Mouse (Mus musculus) intestine, embryonic 14.5 days (tissue): ENCODE measurements around the gene Mtmr2. TPM values are rescaled to one million over a fixed set of nuclear protein-coding genes. Genes with fewer than 3 reads are reported as not detected.

Source experiments
- ATAC-seq: fragments of 200-750 bp; cut with Nextera tagmentation; replicated peaks from 2 replicates; pipeline ENCODE4 v1.8.0; 2017; ENCODE audit warnings: low read depth, moderate number of reproducible peaks, moderate TSS enrichment, moderate library complexity; ENCODE audit not compliant: low FRiP score, low TSS enrichment
- DNase-seq: peaks from one replicate; pipeline ENCODE4 v3.0.0-alpha.2; 2018; ENCODE audit warnings: low spot score
- H3K27ac ChIP-seq: fragments of 300-500 bp; sonication (generic); 2 replicates; pipeline ENCODE4 v1.5.1; 2014; ENCODE audit warnings: low read depth, mild to moderate bottlenecking, control low read depth
- H3K27me3 ChIP-seq: fragments of 300-500 bp; sonication (generic); replicated peaks from 2 replicates; pipeline ENCODE4 v1.6.1; 2014; ENCODE audit warnings: low read length, control low read depth; ENCODE audit not compliant: control insufficient read depth, insufficient read depth
- H3K36me3 ChIP-seq: fragments of 300-500 bp; sonication (generic); 2 replicates; pipeline ENCODE4 v1.6.1; 2014; ENCODE audit warnings: low read length, control low read depth; ENCODE audit not compliant: control insufficient read depth, insufficient read depth
- H3K4me1 ChIP-seq: fragments of 300-500 bp; sonication (generic); replicated peaks from 2 replicates; pipeline ENCODE4 v1.6.1; 2014; ENCODE audit warnings: low read length, control low read depth, mixed read lengths; ENCODE audit not compliant: control insufficient read depth, insufficient read depth
- H3K4me2 ChIP-seq: fragments of 300-500 bp; sonication (generic); 2 replicates; pipeline ENCODE4 v1.6.1; 2014; ENCODE audit warnings: low read length
- H3K4me3 ChIP-seq: fragments of 300-500 bp; sonication (generic); 2 replicates; pipeline ENCODE4 v1.5.1; 2014; ENCODE audit warnings: low read depth, low read length, control low read depth, mixed read lengths
- H3K9ac ChIP-seq: fragments of 300-500 bp; sonication (generic); 2 replicates; pipeline ENCODE4 v1.6.1; 2014; ENCODE audit warnings: mild to moderate bottlenecking, low read length
- H3K9me3 ChIP-seq: fragments of 300-500 bp; sonication (generic); 2 replicates; pipeline ENCODE4 v1.6.1; 2016; ENCODE audit warnings: low read length, control low read depth; ENCODE audit not compliant: control insufficient read depth
- WGBS: fragments of 180-500 bp; shearing (Covaris S2); extraction: QIAGEN DNeasy Blood & Tissue Kit; methylation state at CpG from one replicate; pipeline ENCODE4 v1.1.7; 2014; 5-methylcytosine and 5-hydroxymethylcytosine counted together
- polyA plus RNA-seq: library from polyadenylated mRNA; unstranded; fragments of >200 nt; fragmentation: Nextera tagmentation; extraction: Ambion mirVana; gene quantifications from 2 replicates; pipeline ENCODE4 v1.2.1, GENCODE M21; 2014

The Mtmr2 gene
- polyA plus RNA-seq, 1 experiment from 2014 or later, result 78.8 TPM

DNA sequence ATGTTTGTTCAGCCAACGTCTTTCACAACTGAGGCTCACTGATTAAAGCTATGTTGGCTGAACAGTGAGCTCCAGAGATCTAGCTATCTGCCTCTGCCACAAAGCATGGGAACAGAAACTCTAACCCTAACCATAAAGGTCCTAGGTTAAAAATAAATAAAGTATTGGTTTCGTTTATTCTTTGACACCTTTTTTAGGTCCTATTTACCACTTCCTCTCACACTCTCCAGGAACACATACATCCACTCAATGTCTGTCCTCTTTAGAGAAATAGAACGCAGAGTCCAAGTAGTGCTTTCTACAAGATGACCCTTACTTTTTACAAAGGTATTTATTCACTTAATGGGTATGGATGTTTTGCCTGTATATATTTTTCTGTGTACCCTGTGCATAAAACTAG is 72.6 kb downstream of the Mtmr2 start:
- no peak for ATAC-seq
- H3K4me1 ChIP-seq, result peaks cover 14% of the 10 kb centered on the region
- no peak for DNase-seq
- WGBS, result 94% methylated on average over 3 of the region's 3 CpGs
- no peak overlapping the region for H3K4me3 ChIP-seq
- no peak overlapping the region for H3K27ac ChIP-seq
- H3K27me3 ChIP-seq, result no peaks in the 10 kb centered on the region
- H3K36me3 ChIP-seq, result peaks cover 66% of the 10 kb centered on the region
- H3K9me3 ChIP-seq, result no peaks in the 10 kb centered on the region
- H3K4me2 ChIP-seq, result no peak overlapping the region
- H3K9ac ChIP-seq, result no peak overlapping the region

DNA sequence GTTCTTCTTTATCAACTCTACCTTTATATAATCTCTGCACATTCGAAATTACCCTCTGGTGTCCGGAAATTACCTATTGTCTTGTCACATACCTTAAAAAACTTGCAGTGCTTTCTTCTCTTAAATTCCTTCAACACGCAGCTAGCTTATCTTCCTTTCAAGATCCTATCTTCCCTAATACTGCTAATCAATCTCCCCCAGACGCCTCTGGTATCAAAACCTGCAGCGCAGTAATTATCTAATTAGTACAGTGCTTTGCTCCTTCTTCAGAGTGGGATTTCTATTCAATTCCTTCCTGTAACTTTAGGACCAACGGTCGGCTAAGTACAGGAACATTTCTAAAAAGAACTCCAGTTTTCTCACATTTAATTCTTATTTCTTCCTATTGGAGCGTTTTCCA is 77.7 kb downstream of the Mtmr2 start:
- Histone ChIP-seq H3K9ac (peak overlapping the region; percentile 94), H3K4me2 (peak overlapping the region; percentile 83), H3K36me3 (peaks cover 21% of the 10 kb centered on the region), H3K27ac (peak overlapping the region; percentile 99), H3K4me3 (peak overlapping the region; percentile 74), H3K9me3 (no peaks in the 10 kb centered on the region), H3K4me1 (peaks cover 19% of the 10 kb centered on the region), H3K27me3 (no peaks in the 10 kb centered on the region)
- ATAC-seq (no peak), DNase-seq (no peak)
- WGBS, result 4% methylated on average over 8 of the region's 8 CpGs

DNA sequence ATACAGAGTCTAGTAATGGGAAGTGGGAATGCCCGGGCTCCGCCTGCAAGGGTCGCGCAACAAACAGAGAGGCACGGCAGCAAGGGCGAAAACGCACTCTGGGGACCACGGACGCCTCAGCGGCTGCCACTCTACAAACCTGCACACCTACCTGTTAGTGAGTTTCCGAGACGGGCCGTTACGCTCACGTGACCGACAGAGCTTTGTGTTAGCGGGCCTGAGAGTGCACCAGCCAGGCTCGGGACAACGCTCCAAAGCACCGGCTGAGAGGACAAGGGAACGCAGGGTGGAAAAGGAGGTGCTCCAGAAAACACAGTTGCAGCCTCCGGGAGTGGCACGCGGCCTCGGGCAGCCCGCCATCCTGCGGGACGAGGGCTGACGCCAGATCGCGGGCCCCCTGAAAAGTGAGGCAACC is 78.2 kb downstream of the Mtmr2 start:
- under 1% methylated on average over 30 of the region's 31 CpGs for WGBS
- no peaks in the 10 kb centered on the region for H3K9me3 ChIP-seq
- H3K4me3 ChIP-seq, result peak overlapping the region; percentile 74
- H3K4me1 ChIP-seq, result peaks cover 19% of the 10 kb centered on the region
- peak overlapping the region; percentile 99 for H3K27ac ChIP-seq
- peak; percentile 89 for DNase-seq
- peak; percentile 21 for ATAC-seq
- H3K9ac ChIP-seq, result peak overlapping the region; percentile 94
- H3K36me3 ChIP-seq, result peaks cover 21% of the 10 kb centered on the region
- peak overlapping the region; percentile 83 for H3K4me2 ChIP-seq
- H3K27me3 ChIP-seq, result no peaks in the 10 kb centered on the region

DNA sequence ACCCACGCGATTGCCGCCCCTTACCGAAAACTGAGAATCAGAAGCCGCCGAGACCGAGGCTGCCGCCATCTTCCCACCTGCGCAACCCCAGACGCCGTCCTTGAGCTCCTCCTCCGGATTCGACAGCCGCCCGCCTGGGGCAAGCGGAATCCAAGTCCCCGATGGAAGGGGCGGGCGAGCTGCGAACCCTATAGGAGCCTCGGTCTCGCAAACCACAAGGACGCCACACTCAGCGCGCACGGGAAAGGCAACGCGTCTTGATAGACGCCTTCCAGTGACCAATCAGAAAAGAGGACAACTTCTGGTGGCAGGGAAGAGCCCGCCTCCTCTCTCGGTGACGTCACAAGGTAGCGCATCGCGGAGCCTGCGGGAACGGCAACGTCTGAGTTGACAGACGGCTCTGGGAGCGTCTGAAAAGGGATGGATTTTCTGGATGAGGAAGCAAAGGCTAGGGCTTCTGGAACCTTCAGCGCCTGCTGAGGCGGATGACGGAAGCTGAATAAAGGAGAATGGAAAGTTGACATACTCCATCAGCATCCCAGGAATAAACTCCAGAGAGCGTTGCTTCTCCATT is 78.7 kb downstream of the Mtmr2 start, which contains the start of gene Cep57:
TSS of gene Cep57 (minus strand) at position 276 of the 574 bp plus-strand sequence.
- Histone ChIP-seq H3K4me1 (peaks cover 19% of the 10 kb centered on the region), H3K36me3 (peaks cover 25% of the 10 kb centered on the region), H3K4me3 (peak within 1 kb of the TSS; percentile 80), H3K9me3 (no peaks in the 10 kb centered on the region), H3K27ac (peak within 1 kb of the TSS; percentile 99), H3K9ac (peak within 1 kb of the TSS; percentile 94), H3K4me2 (peak within 1 kb of the TSS; percentile 83), H3K27me3 (no peaks in the 10 kb centered on the region)
- WGBS, result under 1% methylated on average over 44 of the region's 44 CpGs
- ATAC-seq (peak; percentile 94), DNase-seq (peak; percentile 97)

DNA sequence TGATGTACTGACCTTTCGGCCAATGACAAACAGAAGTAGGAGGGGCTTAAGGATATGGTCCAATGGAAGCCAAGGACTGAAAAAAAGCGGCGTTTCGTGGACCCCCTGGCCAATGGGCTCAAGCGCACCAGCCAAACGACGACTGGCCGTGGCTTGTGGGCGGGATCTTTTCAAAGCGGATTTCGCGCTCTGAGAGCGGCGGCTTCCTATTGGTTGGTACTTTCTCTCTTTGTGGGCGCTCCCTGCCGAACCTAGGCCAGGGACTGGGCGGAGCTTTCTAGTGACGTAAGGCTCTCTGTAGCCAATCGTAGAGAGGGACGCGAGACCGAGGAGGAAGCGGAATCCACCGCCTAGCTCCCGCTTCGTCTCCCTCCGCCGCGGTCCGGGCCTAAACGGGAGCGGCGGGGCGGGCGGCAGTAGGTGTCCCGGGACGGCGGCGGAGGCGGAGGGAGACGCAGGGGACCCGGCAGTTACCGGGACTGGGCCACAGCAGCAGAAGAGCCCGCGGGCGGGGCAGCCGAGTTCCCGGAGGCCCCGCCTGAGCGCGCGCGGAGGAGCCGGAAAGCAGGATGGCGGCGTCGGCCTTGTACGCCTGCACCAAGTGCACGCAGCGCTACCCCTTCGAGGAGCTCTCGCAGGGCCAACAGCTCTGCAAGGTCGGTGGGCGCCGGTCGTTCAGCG is 79.3 kb downstream of the Mtmr2 start, which contains the start of gene Fam76b:
TSS of gene Fam76b (plus strand) at position 311 of the 681 bp plus-strand sequence.
- DNase-seq (peak; percentile 98), ATAC-seq (peak; percentile 95)
- Histone ChIP-seq H3K4me2 (peak within 1 kb of the TSS; percentile 83), H3K36me3 (peaks cover 29% of the 10 kb centered on the region), H3K4me3 (peak within 1 kb of the TSS; percentile 80), H3K9ac (peak within 1 kb of the TSS; percentile 94), H3K4me1 (peaks cover 19% of the 10 kb centered on the region), H3K27ac (peak within 1 kb of the TSS; percentile 99), H3K27me3 (no peaks in the 10 kb centered on the region), H3K9me3 (no peaks in the 10 kb centered on the region)
- under 1% methylated on average over 60 of the region's 67 CpGs for WGBS

DNA sequence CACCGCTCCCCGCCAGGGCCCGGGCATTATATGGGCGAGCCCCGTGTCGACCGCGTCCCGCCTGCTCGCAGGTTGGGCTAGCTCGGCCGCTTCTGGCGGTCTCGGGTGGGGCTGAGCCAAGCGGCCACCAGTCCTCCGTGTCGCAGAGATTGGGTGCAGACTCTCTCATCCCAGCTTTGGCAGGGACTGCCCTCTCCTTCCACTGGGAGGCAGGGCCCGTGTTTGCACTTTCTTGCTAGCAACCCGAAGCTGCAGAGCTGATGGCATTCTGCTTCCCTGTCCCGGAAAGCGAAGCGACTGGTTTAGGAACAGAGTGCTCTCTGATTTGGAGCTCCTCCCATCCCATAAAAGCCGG is 79.9 kb downstream of the Mtmr2 start:
- H3K27ac ChIP-seq, result peak overlapping the region; percentile 94
- H3K9me3 ChIP-seq, result no peaks in the 10 kb centered on the region
- no peaks in the 10 kb centered on the region for H3K27me3 ChIP-seq
- peaks cover 30% of the 10 kb centered on the region for H3K36me3 ChIP-seq
- H3K4me1 ChIP-seq, result peaks cover 19% of the 10 kb centered on the region
- 0% methylated on average over 23 of the region's 23 CpGs for WGBS
- ATAC-seq, result peak; percentile 14
- no peak for DNase-seq
- peak overlapping the region; percentile 80 for H3K4me3 ChIP-seq
- H3K9ac ChIP-seq, result peak overlapping the region; percentile 83
- peak overlapping the region; percentile 81 for H3K4me2 ChIP-seq

DNA sequence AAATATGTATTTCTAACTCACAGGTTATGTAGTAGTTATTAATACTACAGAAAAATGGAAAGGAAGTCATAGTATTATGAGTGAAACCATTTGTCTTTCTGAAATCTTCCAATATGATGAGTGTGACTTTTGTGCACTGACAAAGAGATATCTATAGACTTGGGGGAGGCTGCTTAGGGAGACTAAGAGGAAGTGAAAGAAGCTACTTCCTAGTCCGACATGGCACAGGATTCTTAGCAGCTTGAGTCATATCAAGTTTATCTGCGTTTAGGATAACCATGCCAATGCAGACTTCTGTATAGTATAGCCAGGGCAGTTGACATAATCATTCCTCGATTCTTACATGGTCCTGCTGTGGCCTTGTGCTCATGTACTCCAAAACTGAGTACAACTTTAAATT is 87.0 kb downstream of the Mtmr2 start:
- no peak overlapping the region for H3K27ac ChIP-seq
- no peak overlapping the region for H3K4me2 ChIP-seq
- WGBS, result 81% methylated on average over 3 of the region's 3 CpGs
- H3K27me3 ChIP-seq, result no peaks in the 10 kb centered on the region
- no peaks in the 10 kb centered on the region for H3K4me1 ChIP-seq
- H3K9ac ChIP-seq, result no peak overlapping the region
- ATAC-seq (no peak), DNase-seq (no peak)
- H3K9me3 ChIP-seq, result no peaks in the 10 kb centered on the region
- H3K4me3 ChIP-seq, result no peak overlapping the region
- H3K36me3 ChIP-seq, result peaks cover 93% of the 10 kb centered on the region

DNA sequence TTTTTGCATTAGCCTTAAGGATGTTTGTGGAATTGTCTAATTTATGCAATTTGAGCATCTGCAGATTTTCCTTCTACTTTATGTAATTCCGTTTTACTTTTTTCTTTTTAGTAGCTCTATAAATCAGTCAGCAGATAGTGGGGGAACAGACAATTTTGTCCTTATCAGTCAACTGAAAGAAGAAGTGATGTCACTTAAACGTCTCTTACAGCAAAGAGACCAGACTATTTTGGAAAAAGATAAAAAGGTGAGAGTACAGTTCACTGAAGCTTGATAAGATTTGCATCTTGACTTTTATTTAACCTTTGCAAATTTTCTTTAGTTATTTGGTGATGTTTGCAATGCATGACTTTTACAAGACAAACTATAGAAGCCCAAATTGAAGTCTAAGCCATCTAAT is 88.5 kb downstream of the Mtmr2 start:
- no peak overlapping the region for H3K9ac ChIP-seq
- H3K4me2 ChIP-seq, result no peak overlapping the region
- H3K27ac ChIP-seq, result no peak overlapping the region
- peaks cover 95% of the 10 kb centered on the region for H3K36me3 ChIP-seq
- no peaks in the 10 kb centered on the region for H3K27me3 ChIP-seq
- H3K4me1 ChIP-seq, result no peaks in the 10 kb centered on the region
- DNase-seq, result no peak
- no peak for ATAC-seq
- H3K9me3 ChIP-seq, result no peaks in the 10 kb centered on the region
- WGBS, result 69% methylated on average over 2 of the region's 2 CpGs
- no peak overlapping the region for H3K4me3 ChIP-seq

DNA sequence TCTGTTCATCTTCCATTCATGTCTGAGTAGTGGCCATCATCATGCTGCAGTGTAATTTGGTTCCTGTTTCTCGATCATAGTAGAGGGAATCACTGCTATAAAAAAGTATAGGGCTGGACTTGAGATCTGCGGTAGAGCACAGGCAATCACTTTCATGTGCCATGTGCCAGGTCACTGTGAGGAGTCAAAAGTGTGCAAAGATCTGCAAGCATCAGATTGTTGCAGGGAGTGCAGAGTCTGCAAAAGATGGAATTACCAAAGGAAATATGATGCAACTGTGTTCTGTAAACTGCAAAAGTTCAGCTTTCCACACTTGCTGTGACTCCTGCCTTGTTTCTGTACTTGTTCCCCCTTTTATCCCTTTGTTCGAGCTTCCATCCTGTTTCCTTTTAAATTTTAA is 99.4 kb downstream of the Mtmr2 start:
- no peaks in the 10 kb centered on the region for H3K27me3 ChIP-seq
- WGBS, result 89% methylated on average over 3 of the region's 3 CpGs
- DNase-seq (no peak), ATAC-seq (no peak)
- H3K9ac ChIP-seq, result no peak overlapping the region
- no peaks in the 10 kb centered on the region for H3K9me3 ChIP-seq
- H3K4me3 ChIP-seq, result no peak overlapping the region
- H3K4me1 ChIP-seq, result no peaks in the 10 kb centered on the region
- H3K36me3 ChIP-seq, result peaks cover 17% of the 10 kb centered on the region
- no peak overlapping the region for H3K27ac ChIP-seq
- no peak overlapping the region for H3K4me2 ChIP-seq
